Mouse (Mus musculus): Measurements from ENCODE around the gene S100pbp. TPM values are rescaled to one million over a fixed set of nuclear protein-coding genes. Genes with fewer than 3 reads are reported as not detected.

S100pbp gene
- 1 to 10 TPM in 1 of 2 experiments, under 1 TPM in 1; 0.56 to 8.2 TPM for polyA plus RNA-seq (2012; fragmentation: generic; extraction: Trizol)

GRCm38 (mm10) chr4:129189542-129190519 is at the start of gene S100pbp, which contains the start of gene Yars:
TSS of gene S100pbp (minus strand) at chr4:129189727.
TSS of gene Yars (plus strand) at chr4:129189760.

GRCm38 (mm10) chr4:129136579-129137391 is 52.7 kb downstream of the S100pbp start, which contains the start of gene Fndc5:
TSS of gene Fndc5 (plus strand) at chr4:129136999.

GRCm38 (mm10) chr4:129121569-129122086 is 67.9 kb downstream of the S100pbp start, which contains the start of gene Hpca:
TSS of gene Hpca (minus strand) at chr4:129122036.

GRCm38 (mm10) chr4:129105356-129105755 is 84.2 kb downstream of the S100pbp start, which contains the start of gene Tmem54:
TSS of gene Tmem54 (plus strand) at chr4:129105548.

Other genes with a start within 250 kb of the S100pbp start
- gene Azin2, start 227.3 kb downstream of the S100pbp start, polyA plus RNA-seq (2012; fragmentation: generic; extraction: Trizol) = 10 to 100 TPM; 10.8 to 43.6 TPM
- 10 to 100 TPM; 50.7 to 70.7 TPM for gene Ak2, start 197.8 kb downstream of the S100pbp start, polyA plus RNA-seq (2012; fragmentation: generic; extraction: Trizol)
- 10 to 100 TPM; 15.5 to 24.0 TPM for gene Rnf19b, start 131.5 kb downstream of the S100pbp start, polyA plus RNA-seq (2012; fragmentation: generic; extraction: Trizol)
- not detected for gene Tmem54, start 84.2 kb downstream of the S100pbp start, polyA plus RNA-seq (2012; fragmentation: generic; extraction: Trizol)
- gene Hpca, start 67.7 kb downstream of the S100pbp start, polyA plus RNA-seq (2012; fragmentation: generic; extraction: Trizol) = under 1 TPM in 1 of 2 experiments, not detected in 1; 0.02 TPM
- under 1 TPM in 1 of 2 experiments, not detected in 1; 0.05 TPM for gene Fndc5, start 52.7 kb downstream of the S100pbp start, polyA plus RNA-seq (2012; fragmentation: generic; extraction: Trizol)
- gene Yars, start within 50 bp of the S100pbp start, polyA plus RNA-seq (2012; fragmentation: generic; extraction: Trizol) = 10 to 100 TPM; 42.9 to 57.8 TPM
- 10 to 100 TPM in 1 of 2 experiments, 1 to 10 TPM in 1; 7.0 to 19.9 TPM for gene C77080, start 71.7 kb upstream of the S100pbp start, polyA plus RNA-seq (2012; fragmentation: generic; extraction: Trizol)
- 1 to 10 TPM in 1 of 2 experiments, under 1 TPM in 1; 0.04 to 1.4 TPM for gene Sync, start 97.9 kb upstream of the S100pbp start, polyA plus RNA-seq (2012; fragmentation: generic; extraction: Trizol)
- gene Rbbp4, start 145.6 kb upstream of the S100pbp start, polyA plus RNA-seq (2012; fragmentation: generic; extraction: Trizol) = 100 to 1,000 TPM in 1 of 2 experiments, 10 to 100 TPM in 1; 91.9 to 133 TPM
- 10 to 100 TPM in 1 of 2 experiments, 1 to 10 TPM in 1; 2.4 to 26.0 TPM for gene Zbtb8os, start 146.0 kb upstream of the S100pbp start, polyA plus RNA-seq (2012; fragmentation: generic; extraction: Trizol)
- gene Zbtb8a, start 188.4 kb upstream of the S100pbp start, polyA plus RNA-seq (2012; fragmentation: generic; extraction: Trizol) = 1 to 10 TPM; 1.4 to 8.8 TPM

Data from C3H10T1/2 (cell line).